Mouse (Mus musculus) forebrain, embryonic 11.5 days (tissue): ENCODE data around the gene Ccdc51. TPM values are rescaled to one million over a fixed set of nuclear protein-coding genes. Genes with fewer than 3 reads are reported as not detected.

ENCODE experiments used
- ATAC-seq: fragments of 200-750 bp; cut with Nextera tagmentation; replicated peaks from 2 replicates; pipeline ENCODE4 v1.8.0; 2017; ENCODE audit warnings: moderate TSS enrichment; ENCODE audit not compliant: low FRiP score
- DNase-seq: peaks from one replicate; pipeline ENCODE4 v3.0.0-alpha.2; 2017; ENCODE audit warnings: low spot score
- H3K27ac ChIP-seq: fragments of 300-500 bp; sonication (generic); 2 replicates; pipeline ENCODE4 v1.5.1; 2014; ENCODE audit warnings: low read depth, low read length
- H3K27me3 ChIP-seq: fragments of 300-500 bp; sonication (generic); 2 replicates; pipeline ENCODE4 v1.6.1; 2014; ENCODE audit warnings: mild to moderate bottlenecking, low read length, mixed read lengths; ENCODE audit not compliant: control insufficient read depth, insufficient read depth
- H3K36me3 ChIP-seq: fragments of 300-500 bp; sonication (generic); 2 replicates; pipeline ENCODE4 v1.6.1; 2014; ENCODE audit warnings: mild to moderate bottlenecking, low read length, moderate library complexity, mixed read lengths; ENCODE audit not compliant: control insufficient read depth, insufficient read depth
- H3K4me1 ChIP-seq: fragments of 300-500 bp; sonication (generic); replicated peaks from 2 replicates; pipeline ENCODE4 v1.6.1; 2014; ENCODE audit warnings: low read length, mixed read lengths; ENCODE audit not compliant: control insufficient read depth, insufficient read depth
- H3K4me2 ChIP-seq: fragments of 300-500 bp; sonication (generic); 2 replicates; pipeline ENCODE4 v1.6.1; 2014; ENCODE audit warnings: low read depth, mild to moderate bottlenecking, low read length, moderate library complexity, mixed read lengths; ENCODE audit not compliant: severe bottlenecking
- H3K4me3 ChIP-seq: fragments of 300-500 bp; sonication (generic); 2 replicates; pipeline ENCODE4 v1.5.1; 2014; ENCODE audit warnings: low read depth, low read length
- H3K9ac ChIP-seq: fragments of 300-500 bp; sonication (generic); 2 replicates; pipeline ENCODE4 v1.6.1; 2014; ENCODE audit warnings: low read length
- H3K9me3 ChIP-seq: fragments of 300-500 bp; sonication (generic); 2 replicates; pipeline ENCODE4 v1.6.1; 2016; ENCODE audit warnings: low read length, mixed read lengths; ENCODE audit not compliant: control insufficient read depth
- WGBS: fragments of 180-500 bp; shearing (Covaris S2); extraction: QIAGEN DNeasy Blood & Tissue Kit; methylation state at CpG from one replicate; pipeline ENCODE4 v1.1.7; 2014; 5-methylcytosine and 5-hydroxymethylcytosine counted together
- polyA plus RNA-seq: library from polyadenylated mRNA; unstranded; fragments of >200 nt; fragmentation: Nextera tagmentation; extraction: Ambion mirVana; gene quantifications from 2 replicates; pipeline ENCODE4 v1.2.1, GENCODE M21; 2014

Gene Ccdc51
- polyA plus RNA-seq, 1 experiment from 2014 or later: 13.2 TPM

GRCm38 (mm10) chr9:109114871-109115270 is 32.6 kb downstream of the Ccdc51 start:
- H3K9me3 ChIP-seq: no peaks in the 10 kb centered on the region
- H3K36me3 ChIP-seq: peaks cover 43% of the 10 kb centered on the region
- 89% methylated on average over 7 of the region's 7 CpGs for WGBS
- no peaks in the 10 kb centered on the region for H3K4me1 ChIP-seq
- no peak overlapping the region for H3K27ac ChIP-seq
- H3K27me3 ChIP-seq: no peaks in the 10 kb centered on the region
- ATAC-seq: no peak
- H3K4me2 ChIP-seq: no peak overlapping the region
- H3K9ac ChIP-seq: no peak overlapping the region
- no peak overlapping the region for H3K4me3 ChIP-seq
- DNase-seq: no peak

- no peak overlapping the region for H3K9ac ChIP-seq
- ATAC-seq: no peak
- H3K27ac ChIP-seq: no peak overlapping the region
- no peak for DNase-seq
- no peaks in the 10 kb centered on the region for H3K9me3 ChIP-seq
- no peaks in the 10 kb centered on the region for H3K27me3 ChIP-seq
- H3K4me1 ChIP-seq: no peaks in the 10 kb centered on the region
- peaks cover 43% of the 10 kb centered on the region for H3K36me3 ChIP-seq
- H3K4me2 ChIP-seq: no peak overlapping the region
- no peak overlapping the region for H3K4me3 ChIP-seq
- 95% methylated on average over 10 of the region's 10 CpGs for WGBS
These were observed 33.9 kb downstream of the Ccdc51 start for GRCm38 (mm10) chr9:109116205-109116604.

- Histone ChIP-seq H3K36me3 (peaks cover 39% of the 10 kb centered on the region), H3K9me3 (no peaks in the 10 kb centered on the region), H3K27ac (no peak overlapping the region), H3K27me3 (no peaks in the 10 kb centered on the region), H3K4me1 (no peaks in the 10 kb centered on the region), H3K9ac (no peak overlapping the region), H3K4me2 (no peak overlapping the region), H3K4me3 (no peak overlapping the region)
- ATAC-seq (no peak), DNase-seq (no peak)
- 86% methylated on average over 4 of the region's 4 CpGs for WGBS
These were observed 35.8 kb downstream of the Ccdc51 start for GRCm38 (mm10) chr9:109118106-109118505.

- Histone ChIP-seq H3K27ac (no peak overlapping the region), H3K4me1 (no peaks in the 10 kb centered on the region), H3K9ac (no peak overlapping the region), H3K4me3 (no peak overlapping the region), H3K9me3 (no peaks in the 10 kb centered on the region), H3K36me3 (peaks cover 33% of the 10 kb centered on the region), H3K27me3 (no peaks in the 10 kb centered on the region), H3K4me2 (no peak overlapping the region)
- no peak for ATAC-seq
- 95% methylated on average over 9 of the region's 9 CpGs for WGBS
- no peak for DNase-seq
These were observed 37.3 kb downstream of the Ccdc51 start for GRCm38 (mm10) chr9:109119571-109119970.

- no peak overlapping the region for H3K27ac ChIP-seq
- H3K27me3 ChIP-seq: no peaks in the 10 kb centered on the region
- peaks cover 21% of the 10 kb centered on the region for H3K36me3 ChIP-seq
- WGBS: 89% methylated on average over 6 of the region's 6 CpGs
- no peaks in the 10 kb centered on the region for H3K4me1 ChIP-seq
- ATAC-seq (no peak), DNase-seq (no peak)
- no peaks in the 10 kb centered on the region for H3K9me3 ChIP-seq
- no peak overlapping the region for H3K4me3 ChIP-seq
- no peak overlapping the region for H3K4me2 ChIP-seq
- no peak overlapping the region for H3K9ac ChIP-seq
These were observed 38.7 kb downstream of the Ccdc51 start for GRCm38 (mm10) chr9:109120956-109121355.

GRCm38 (mm10) chr9:109122553-109123085 is 40.3 kb downstream of the Ccdc51 start:
- no peaks in the 10 kb centered on the region for H3K9me3 ChIP-seq
- peaks cover 10% of the 10 kb centered on the region; the same call in 1 of the 2 replicates for H3K36me3 ChIP-seq
- no peak overlapping the region for H3K4me2 ChIP-seq
- H3K27me3 ChIP-seq: no peaks in the 10 kb centered on the region
- WGBS: 48% methylated on average over 2 of the region's 2 CpGs
- DNase-seq (peak; percentile 52), ATAC-seq (no peak; the same call in 1 of the 2 replicates)
- H3K4me3 ChIP-seq: no peak overlapping the region
- H3K4me1 ChIP-seq: no peaks in the 10 kb centered on the region
- H3K9ac ChIP-seq: no peak overlapping the region
- H3K27ac ChIP-seq: no peak overlapping the region

- ATAC-seq: no peak; the same call in 1 of the 2 replicates
- Histone ChIP-seq H3K9ac (no peak overlapping the region), H3K4me1 (no peaks in the 10 kb centered on the region), H3K4me2 (no peak overlapping the region), H3K27me3 (no peaks in the 10 kb centered on the region), H3K4me3 (no peak overlapping the region), H3K27ac (no peak overlapping the region), H3K9me3 (no peaks in the 10 kb centered on the region), H3K36me3 (peaks cover 6% of the 10 kb centered on the region; the same call in 1 of the 2 replicates)
- WGBS: 71% methylated on average over 6 of the region's 6 CpGs
- DNase-seq: peak; percentile 50
These were observed 41.0 kb downstream of the Ccdc51 start for GRCm38 (mm10) chr9:109123266-109123665.

GRCm38 (mm10) chr9:109124164-109124563 is 41.9 kb downstream of the Ccdc51 start:
- Histone ChIP-seq H3K4me3 (no peak overlapping the region), H3K27ac (no peak overlapping the region), H3K4me1 (no peaks in the 10 kb centered on the region), H3K9me3 (no peaks in the 10 kb centered on the region), H3K27me3 (no peaks in the 10 kb centered on the region), H3K4me2 (no peak overlapping the region), H3K9ac (no peak overlapping the region), H3K36me3 (no peaks in the 10 kb centered on the region; the same call in 1 of the 2 replicates)
- 92% methylated on average over 3 of the region's 3 CpGs for WGBS
- ATAC-seq (no peak), DNase-seq (no peak)

- WGBS: 89% methylated on average over 2 of the region's 2 CpGs
These were observed 42.8 kb downstream of the Ccdc51 start for GRCm38 (mm10) chr9:109125043-109125442.

More at GRCm38 (mm10) chr9:109125043-109125442, 42.8 kb downstream of the Ccdc51 start:
- Histone ChIP-seq H3K27me3 (no peaks in the 10 kb centered on the region), H3K4me2 (no peak overlapping the region), H3K36me3 (no peaks in the 10 kb centered on the region), H3K9me3 (no peaks in the 10 kb centered on the region), H3K9ac (no peak overlapping the region), H3K4me3 (no peak overlapping the region), H3K27ac (no peak overlapping the region), H3K4me1 (no peaks in the 10 kb centered on the region)
- ATAC-seq (no peak), DNase-seq (no peak)
